ENCODE assay signal across 8 mouse cellular contexts in the genomic region with DNA sequence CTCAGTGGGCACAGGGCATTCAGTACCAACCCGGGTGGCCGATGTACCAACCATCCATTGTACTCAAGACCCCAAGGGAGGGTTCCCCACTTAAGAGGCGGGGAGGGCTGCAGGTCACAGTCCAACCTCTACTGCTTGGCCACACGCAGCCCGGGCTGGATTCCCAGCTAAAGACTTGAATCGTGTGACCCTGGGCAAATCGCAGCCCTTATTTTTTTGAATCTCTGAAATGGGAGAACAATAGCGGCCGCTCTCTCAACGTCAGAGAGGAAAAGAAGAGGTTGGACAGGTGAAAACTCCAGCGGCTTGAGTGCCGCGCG. TPM values are rescaled to one million over a fixed set of nuclear protein-coding genes. Genes with fewer than 3 reads are reported as not detected.
A peak's percentile ranks its signal among the peaks of the same experiment; 100 is the strongest.
DNase-seq lines count a peak whose midpoint lies in the region; ATAC-seq lines count a peak whose summit lies in the region.

No protein-coding gene starts in this region.

- peak overlapping the region; percentile 96 for H3K27ac ChIP-seq in kidney, embryonic 15.5 days
- H3K27ac ChIP-seq in brown adipose tissue, adult 24 weeks (replicated peaks; ENCODE audit: low read depth, low read length) = peak overlapping the region; percentile 85
- peak overlapping the region; percentile 99 for H3K27ac ChIP-seq in hindbrain, embryonic 13.5 days
- peak overlapping the region; percentile 92 for H3K27ac ChIP-seq in midbrain, embryonic 15.5 days

- ATAC-seq in kidney, embryonic 15.5 days (replicated peaks; ENCODE audit: low FRiP score) = no peak
- no peak for ATAC-seq in hindbrain, embryonic 13.5 days (ENCODE audit: low FRiP score)
- ATAC-seq in midbrain, embryonic 15.5 days (replicated peaks) = peak; percentile 25; the same call in 1 of the 2 replicates

- H3K4me2 ChIP-seq in kidney, embryonic 15.5 days = peak overlapping the region; percentile 88
- H3K4me2 ChIP-seq in hindbrain, embryonic 13.5 days = peak overlapping the region; percentile 91
- peak overlapping the region; percentile 72 for H3K4me2 ChIP-seq in midbrain, embryonic 15.5 days

- DNase-seq in kidney, adult 9 months = no peak
- DNase-seq in right cerebral cortex, adult 2 months (ENCODE audit: low spot score in 2 of 2) = no peak
- no peak for DNase-seq in layer of hippocampus, adult 8-10 months (ENCODE audit: low spot score in 2 of 2)
- no peak for DNase-seq in MN1 (ENCODE audit: low spot score)

- H3K27me3 ChIP-seq in kidney, embryonic 15.5 days = no peaks in the 10 kb centered on the region
- 0 out of 2 replicates have a peak, but pooled peaks cover 4% of the 10 kb centered on the region for H3K27me3 ChIP-seq in hindbrain, embryonic 13.5 days
- no peaks in the 10 kb centered on the region for H3K27me3 ChIP-seq in midbrain, embryonic 15.5 days (replicated peaks)

- H3K4me3 ChIP-seq in kidney, embryonic 15.5 days (replicated peaks) = peak overlapping the region; percentile 100
- H3K4me3 ChIP-seq in brown adipose tissue, adult 24 weeks (ENCODE audit: insufficient read depth, low read depth, low read length) = peak overlapping the region; percentile 93
- H3K4me3 ChIP-seq in hindbrain, embryonic 13.5 days = peak overlapping the region; percentile 98
- peak overlapping the region; percentile 69 for H3K4me3 ChIP-seq in midbrain, embryonic 15.5 days

- H3K9me3 ChIP-seq in kidney, embryonic 15.5 days (replicated peaks) = no peaks in the 10 kb centered on the region
- H3K9me3 ChIP-seq in hindbrain, embryonic 13.5 days = no peaks in the 10 kb centered on the region
- no peaks in the 10 kb centered on the region for H3K9me3 ChIP-seq in midbrain, embryonic 15.5 days

- peak overlapping the region; percentile 100 for H3K9ac ChIP-seq in kidney, embryonic 15.5 days
- peak overlapping the region; percentile 100 for H3K9ac ChIP-seq in hindbrain, embryonic 13.5 days
- peak overlapping the region; percentile 95 for H3K9ac ChIP-seq in midbrain, embryonic 15.5 days

- WGBS in kidney, embryonic 15.5 days = 0% methylated on average over 14 of the region's 14 CpGs
- under 1% methylated on average over 14 of the region's 14 CpGs for WGBS in hindbrain, embryonic 13.5 days
- under 1% methylated on average over 14 of the region's 14 CpGs for WGBS in midbrain, embryonic 15.5 days

- peaks cover 41% of the 10 kb centered on the region for H3K36me3 ChIP-seq in kidney, embryonic 15.5 days
- peaks cover 28% of the 10 kb centered on the region for H3K36me3 ChIP-seq in hindbrain, embryonic 13.5 days
- H3K36me3 ChIP-seq in midbrain, embryonic 15.5 days (replicated peaks) = peaks cover 15% of the 10 kb centered on the region

- peaks cover 59% of the 10 kb centered on the region for H3K4me1 ChIP-seq in kidney, embryonic 15.5 days
- peaks cover 22% of the 10 kb centered on the region for H3K4me1 ChIP-seq in brown adipose tissue, adult 24 weeks (ENCODE audit: control insufficient read depth, insufficient read depth, insufficient read length, low read length)
- peaks cover 42% of the 10 kb centered on the region for H3K4me1 ChIP-seq in hindbrain, embryonic 13.5 days (replicated peaks)
- peaks cover 32% of the 10 kb centered on the region for H3K4me1 ChIP-seq in midbrain, embryonic 15.5 days

RNA-seq across cellular contexts. Expression of gene Traf4, which starts 0.8 kb away (rescaled TPM):
- 94.2 and 99.5 TPM in 2 replicates for polyA plus RNA-seq in kidney, embryonic 15.5 days (2015; fragmentation: Nextera tagmentation; extraction: Ambion mirVana)
- 45.7 and 47.5 TPM in 2 replicates for polyA plus RNA-seq in brown adipose tissue, adult 24 weeks (2012; ENCODE audit: insufficient read depth, insufficient read length, missing spikeins)
- polyA plus RNA-seq in hindbrain, embryonic 13.5 days (2015; fragmentation: Nextera tagmentation; extraction: Ambion mirVana) = 125 and 127 TPM in 2 replicates
- 101 and 107 TPM in 2 replicates for polyA plus RNA-seq in midbrain, embryonic 15.5 days (2015; fragmentation: Nextera tagmentation; extraction: Ambion mirVana)
- total RNA-seq in layer of hippocampus, adult 8-10 months (2022) = 10 to 100 TPM in 3 of 4 experiments, 1 to 10 TPM in 1; 9.2 to 11.1 (median 10.4) TPM

RNA-seq across cellular contexts. Expression of gene Nek8, which starts 11.9 kb away (rescaled TPM):
- polyA plus RNA-seq in kidney, embryonic 15.5 days (2015; fragmentation: Nextera tagmentation; extraction: Ambion mirVana) = 21.1 and 25.0 TPM in 2 replicates
- polyA plus RNA-seq in brown adipose tissue, adult 24 weeks (2012; ENCODE audit: insufficient read depth, insufficient read length, missing spikeins) = 3.2 and 6.3 TPM in 2 replicates
- polyA plus RNA-seq in hindbrain, embryonic 13.5 days (2015; fragmentation: Nextera tagmentation; extraction: Ambion mirVana) = 6.6 and 6.7 TPM in 2 replicates
- 6.5 and 7.3 TPM in 2 replicates for polyA plus RNA-seq in midbrain, embryonic 15.5 days (2015; fragmentation: Nextera tagmentation; extraction: Ambion mirVana)
- 1 to 10 TPM; 3.0 to 3.5 (median 3.3) TPM for total RNA-seq in layer of hippocampus, adult 8-10 months (2022)

RNA-seq across cellular contexts. Expression of gene Tlcd1, which starts 11.9 kb away (rescaled TPM):
- polyA plus RNA-seq in kidney, embryonic 15.5 days (2015; fragmentation: Nextera tagmentation; extraction: Ambion mirVana) = 28.7 and 31.8 TPM in 2 replicates
- polyA plus RNA-seq in brown adipose tissue, adult 24 weeks (2012; ENCODE audit: insufficient read depth, insufficient read length, missing spikeins) = 77.2 and 118 TPM in 2 replicates
- polyA plus RNA-seq in hindbrain, embryonic 13.5 days (2015; fragmentation: Nextera tagmentation; extraction: Ambion mirVana) = 7.0 and 8.3 TPM in 2 replicates
- 7.4 and 7.6 TPM in 2 replicates for polyA plus RNA-seq in midbrain, embryonic 15.5 days (2015; fragmentation: Nextera tagmentation; extraction: Ambion mirVana)
- total RNA-seq in layer of hippocampus, adult 8-10 months (2022) = 10 to 100 TPM; 16.6 to 24.8 (median 23.8) TPM

RNA-seq across cellular contexts. Expression of gene Rpl23a, which starts 18.8 kb away (rescaled TPM):
- 1,327 and 1,492 TPM in 2 replicates for polyA plus RNA-seq in kidney, embryonic 15.5 days (2015; fragmentation: Nextera tagmentation; extraction: Ambion mirVana)
- 881 and 950 TPM in 2 replicates for polyA plus RNA-seq in brown adipose tissue, adult 24 weeks (2012; ENCODE audit: insufficient read depth, insufficient read length, missing spikeins)
- polyA plus RNA-seq in hindbrain, embryonic 13.5 days (2015; fragmentation: Nextera tagmentation; extraction: Ambion mirVana) = 913 and 965 TPM in 2 replicates
- polyA plus RNA-seq in midbrain, embryonic 15.5 days (2015; fragmentation: Nextera tagmentation; extraction: Ambion mirVana) = 695 and 703 TPM in 2 replicates
- 100 to 1,000 TPM; 606 to 878 (median 722) TPM for total RNA-seq in layer of hippocampus, adult 8-10 months (2022)

RNA-seq across cellular contexts. Expression of gene Rab34, which starts 23.7 kb away (rescaled TPM):
- polyA plus RNA-seq in kidney, embryonic 15.5 days (2015; fragmentation: Nextera tagmentation; extraction: Ambion mirVana) = 113 and 132 TPM in 2 replicates
- 61.8 and 78.8 TPM in 2 replicates for polyA plus RNA-seq in brown adipose tissue, adult 24 weeks (2012; ENCODE audit: insufficient read depth, insufficient read length, missing spikeins)
- polyA plus RNA-seq in hindbrain, embryonic 13.5 days (2015; fragmentation: Nextera tagmentation; extraction: Ambion mirVana) = 53.2 TPM in 2 replicates
- polyA plus RNA-seq in midbrain, embryonic 15.5 days (2015; fragmentation: Nextera tagmentation; extraction: Ambion mirVana) = 56.3 and 61.5 TPM in 2 replicates
- total RNA-seq in layer of hippocampus, adult 8-10 months (2022) = 10 to 100 TPM; 28.2 to 39.4 (median 36.4) TPM
